Mouse (Mus musculus): ENCODE results near the gene Miga1. TPM values are rescaled to one million over a fixed set of nuclear protein-coding genes. Genes with fewer than 3 reads are reported as not detected.

The Miga1 gene
- polyA plus RNA-seq, 1 experiment from 2014 or later, result 21.7 TPM

GRCm38 (mm10) chr3:152228843-152229242 is 111.4 kb downstream of the Miga1 start:
- H3K4me1 ChIP-seq, result no peaks in the 10 kb centered on the region
- no peaks in the 10 kb centered on the region for H3K9me3 ChIP-seq
- peaks cover 85% of the 10 kb centered on the region for H3K36me3 ChIP-seq
- no peak overlapping the region for H3K4me3 ChIP-seq
- H3K27me3 ChIP-seq (replicated peaks), result no peaks in the 10 kb centered on the region
- ATAC-seq (ENCODE audit: low FRiP score, low read depth), result no peak
- no peak overlapping the region for H3K27ac ChIP-seq
- H3K4me2 ChIP-seq (replicated peaks), result no peak overlapping the region
- no peak overlapping the region for H3K9ac ChIP-seq
- 94% methylated on average over 7 of the region's 7 CpGs for WGBS

GRCm38 (mm10) chr3:152225906-152226305 is 114.3 kb downstream of the Miga1 start:
- Histone ChIP-seq H3K9me3 (no peaks in the 10 kb centered on the region), H3K4me3 (no peak overlapping the region), H3K9ac (no peak overlapping the region), H3K36me3 (peaks cover 89% of the 10 kb centered on the region), H3K4me1 (no peaks in the 10 kb centered on the region), H3K27ac (no peak overlapping the region), H3K4me2 (replicated peaks) (no peak overlapping the region), H3K27me3 (replicated peaks) (no peaks in the 10 kb centered on the region)
- 94% methylated on average over 7 of the region's 7 CpGs for WGBS
- ATAC-seq (ENCODE audit: low FRiP score, low read depth), result no peak

- Histone ChIP-seq H3K27me3 (replicated peaks) (no peaks in the 10 kb centered on the region), H3K9me3 (no peaks in the 10 kb centered on the region), H3K4me1 (no peaks in the 10 kb centered on the region), H3K27ac (no peak overlapping the region), H3K4me2 (replicated peaks) (no peak overlapping the region), H3K9ac (no peak overlapping the region), H3K36me3 (peaks cover 91% of the 10 kb centered on the region), H3K4me3 (no peak overlapping the region)
- ATAC-seq (ENCODE audit: low FRiP score, low read depth), result no peak
These were observed 115.3 kb downstream of the Miga1 start for GRCm38 (mm10) chr3:152224918-152225317.

Other genes with a start within 250 kb of the Miga1 start
- gene Gipc2, start 174.2 kb downstream of the Miga1 start, polyA plus RNA-seq (2016; fragmentation: Nextera tagmentation; extraction: Ambion mirVana), result 2.3 and 2.7 TPM in 2 replicates
- 30.3 and 31.5 TPM in 2 replicates for gene Dnajb4, start 130.1 kb downstream of the Miga1 start, polyA plus RNA-seq (2016; fragmentation: Nextera tagmentation; extraction: Ambion mirVana)
- gene Fubp1, start 130.0 kb downstream of the Miga1 start, polyA plus RNA-seq (2016; fragmentation: Nextera tagmentation; extraction: Ambion mirVana), result 337 and 352 TPM in 2 replicates
- gene Nexn, start 74.1 kb downstream of the Miga1 start, polyA plus RNA-seq (2016; fragmentation: Nextera tagmentation; extraction: Ambion mirVana), result 5.1 and 9.0 TPM in 2 replicates
- 80.0 and 86.7 TPM in 2 replicates for gene Usp33, start 6.1 kb upstream of the Miga1 start, polyA plus RNA-seq (2016; fragmentation: Nextera tagmentation; extraction: Ambion mirVana)
- 43.1 and 46.0 TPM in 2 replicates for gene Zzz3, start 55.1 kb upstream of the Miga1 start, polyA plus RNA-seq (2016; fragmentation: Nextera tagmentation; extraction: Ambion mirVana)